Mouse (Mus musculus): ENCODE results near the gene Map4. TPM values are rescaled to one million over a fixed set of nuclear protein-coding genes. Genes with fewer than 3 reads are reported as not detected.
"Not testable (repeated sequence)": the region's sequence is repeated elsewhere in the genome, so short reads cannot be mapped to it uniquely, and the experiment has no call there.

Gene Map4
- total RNA-seq, 2 experiments from 2014 or later: 282 to 291 TPM

- no peak for DNase-seq
Observed at GRCm38 (mm10) chr9:110068745-110069144, 137.5 kb downstream of the Map4 start.

- DNase-seq: peak; percentile 86
Observed at GRCm38 (mm10) chr9:110070358-110070757, 139.1 kb downstream of the Map4 start.

GRCm38 (mm10) chr9:110071011-110071410 is 139.8 kb downstream of the Map4 start:
- DNase-seq: no peak

- peak; percentile 81 for DNase-seq
Observed at GRCm38 (mm10) chr9:110071843-110072242, 140.6 kb downstream of the Map4 start.

- DNase-seq: not testable (repeated sequence)
Observed at GRCm38 (mm10) chr9:110076468-110076867, 145.2 kb downstream of the Map4 start.

GRCm38 (mm10) chr9:110081066-110081465 is 149.8 kb downstream of the Map4 start:
- DNase-seq: no peak

GRCm38 (mm10) chr9:110084201-110084964 is 153.1 kb downstream of the Map4 start:
- peak; percentile 63 for DNase-seq

- no peak for DNase-seq
Observed at GRCm38 (mm10) chr9:110085693-110086092, 154.4 kb downstream of the Map4 start.

GRCm38 (mm10) chr9:110093303-110093702 is 162.0 kb downstream of the Map4 start:
- no peak for DNase-seq

GRCm38 (mm10) chr9:110094761-110095160 is 163.5 kb downstream of the Map4 start:
- no peak for DNase-seq

GRCm38 (mm10) chr9:110097791-110098190 is 166.5 kb downstream of the Map4 start:
- no peak for DNase-seq

- DNase-seq: peak; percentile 96
Observed at GRCm38 (mm10) chr9:110100627-110101600, 169.7 kb downstream of the Map4 start.

GRCm38 (mm10) chr9:110116353-110116976 is 185.2 kb downstream of the Map4 start:
- DNase-seq: no peak

GRCm38 (mm10) chr9:110116977-110117778 is 185.9 kb downstream of the Map4 start, which contains the start of gene Smarcc1:
Gene Smarcc1 (plus strand): TSS chr9:110117708.
- DNase-seq: peak; percentile 89

- DNase-seq: no peak
Observed at GRCm38 (mm10) chr9:110117779-110118139, 186.5 kb downstream of the Map4 start, which contains the start of gene Dhx30. Gene Dhx30 (minus strand): TSS chr9:110117830.

GRCm38 (mm10) chr9:110118249-110118648 is 187.0 kb downstream of the Map4 start:
- no peak for DNase-seq

- no peak for DNase-seq
Observed at GRCm38 (mm10) chr9:110121424-110121823, 190.2 kb downstream of the Map4 start.

GRCm38 (mm10) chr9:110123322-110123721 is 192.1 kb downstream of the Map4 start:
- no peak for DNase-seq

- DNase-seq: not testable (repeated sequence)
Observed at GRCm38 (mm10) chr9:110124008-110124540, 192.8 kb downstream of the Map4 start.

- DNase-seq: no peak
Observed at GRCm38 (mm10) chr9:110130896-110131524, 199.8 kb downstream of the Map4 start.

All from heart, postnatal 4 days (tissue).